Mouse (Mus musculus) forebrain, embryonic 15.5 days (tissue): Measurements from ENCODE around the gene Akap7. TPM values are rescaled to one million over a fixed set of nuclear protein-coding genes. Genes with fewer than 3 reads are reported as not detected.

Experiments
- ATAC-seq: fragments of 200-750 bp; cut with Nextera tagmentation; replicated peaks from 2 replicates; pipeline ENCODE4 v1.8.0; 2017; ENCODE audit warnings: mild to moderate bottlenecking, moderate TSS enrichment, moderate library complexity
- H3K27ac ChIP-seq: fragments of 300-500 bp; sonication (generic); replicated peaks from 2 replicates; pipeline ENCODE4 v1.5.1; 2015; ENCODE audit warnings: mild to moderate bottlenecking, inconsistent platforms
- H3K27me3 ChIP-seq: fragments of 300-500 bp; sonication (generic); 2 replicates; pipeline ENCODE4 v1.6.1; 2015; ENCODE audit warnings: inconsistent platforms
- H3K36me3 ChIP-seq: fragments of 300-500 bp; sonication (generic); 2 replicates; pipeline ENCODE4 v1.6.1; 2015; ENCODE audit warnings: mild to moderate bottlenecking, inconsistent platforms
- H3K4me1 ChIP-seq: fragments of 300-500 bp; sonication (generic); 2 replicates; pipeline ENCODE4 v1.6.1; 2015; ENCODE audit warnings: inconsistent platforms
- H3K4me2 ChIP-seq: fragments of 300-500 bp; sonication (generic); replicated peaks from 2 replicates; pipeline ENCODE4 v1.6.1; 2015; ENCODE audit warnings: mild to moderate bottlenecking, inconsistent platforms
- H3K4me3 ChIP-seq: fragments of 300-500 bp; sonication (generic); 2 replicates; pipeline ENCODE4 v1.5.1; 2015; ENCODE audit warnings: mild to moderate bottlenecking, inconsistent platforms
- H3K9ac ChIP-seq: fragments of 300-500 bp; sonication (generic); replicated peaks from 2 replicates; pipeline ENCODE4 v1.6.1; 2015; ENCODE audit warnings: mild to moderate bottlenecking, inconsistent platforms
- H3K9me3 ChIP-seq: fragments of 300-500 bp; sonication (generic); 2 replicates; pipeline ENCODE4 v1.6.1; 2016; ENCODE audit warnings: inconsistent platforms
- WGBS: fragments of 180-500 bp; shearing (Covaris S2); methylation state at CpG from one replicate; pipeline ENCODE4 v1.1.7; 2015; ENCODE audit warnings: mixed read lengths; 5-methylcytosine and 5-hydroxymethylcytosine counted together
- polyA plus RNA-seq: library from polyadenylated mRNA; unstranded; fragments of >200 nt; fragmentation: Nextera tagmentation; extraction: Ambion mirVana; gene quantifications from 2 replicates; pipeline ENCODE4 v1.2.1, GENCODE M21; 2015

Akap7 gene
- polyA plus RNA-seq, 1 experiment from 2014 or later: 28.3 TPM

- peak overlapping the region; percentile 80 for H3K27ac ChIP-seq
- H3K9me3 ChIP-seq: no peaks in the 10 kb centered on the region
- peak; percentile 18 for ATAC-seq
- 38% methylated on average over 8 of the region's 8 CpGs for WGBS
- peaks cover 7% of the 10 kb centered on the region; the same call in 1 of the 2 replicates for H3K4me1 ChIP-seq
- H3K27me3 ChIP-seq: no peaks in the 10 kb centered on the region
- peak overlapping the region; percentile 89; the same call in 1 of the 2 replicates for H3K9ac ChIP-seq
- peak overlapping the region; percentile 58 for H3K4me2 ChIP-seq
- H3K4me3 ChIP-seq: peak overlapping the region; percentile 87
- no peaks in the 10 kb centered on the region for H3K36me3 ChIP-seq
Observed at GRCm38 (mm10) chr10:25296286-25296656, 11.4 kb downstream of the Akap7 start.

- no peak overlapping the region for H3K9ac ChIP-seq
- H3K9me3 ChIP-seq: no peaks in the 10 kb centered on the region
- peaks cover 7% of the 10 kb centered on the region; the same call in 1 of the 2 replicates for H3K4me1 ChIP-seq
- 72% methylated on average over 9 of the region's 9 CpGs for WGBS
- H3K27ac ChIP-seq: no peak overlapping the region
- no peak overlapping the region for H3K4me2 ChIP-seq
- H3K36me3 ChIP-seq: no peaks in the 10 kb centered on the region
- no peaks in the 10 kb centered on the region for H3K27me3 ChIP-seq
- ATAC-seq: no peak
- H3K4me3 ChIP-seq: no peak overlapping the region
Observed at GRCm38 (mm10) chr10:25295836-25296235, 11.8 kb downstream of the Akap7 start.

GRCm38 (mm10) chr10:25294999-25295398 is 12.7 kb downstream of the Akap7 start:
- Histone ChIP-seq H3K9ac (no peak overlapping the region), H3K36me3 (no peaks in the 10 kb centered on the region), H3K27ac (no peak overlapping the region), H3K4me3 (no peak overlapping the region), H3K4me2 (no peak overlapping the region), H3K9me3 (no peaks in the 10 kb centered on the region), H3K27me3 (no peaks in the 10 kb centered on the region), H3K4me1 (peaks cover 7% of the 10 kb centered on the region; the same call in 1 of the 2 replicates)
- WGBS: 85% methylated on average over 7 of the region's 7 CpGs
- ATAC-seq: no peak

GRCm38 (mm10) chr10:25293796-25294195 is 13.9 kb downstream of the Akap7 start:
- H3K9me3 ChIP-seq: no peaks in the 10 kb centered on the region
- no peak overlapping the region for H3K4me3 ChIP-seq
- H3K9ac ChIP-seq: no peak overlapping the region
- no peak overlapping the region for H3K4me2 ChIP-seq
- WGBS: 95% methylated on average over 3 of the region's 3 CpGs
- H3K27ac ChIP-seq: no peak overlapping the region
- H3K27me3 ChIP-seq: no peaks in the 10 kb centered on the region
- H3K36me3 ChIP-seq: no peaks in the 10 kb centered on the region
- no peak for ATAC-seq
- peaks cover 7% of the 10 kb centered on the region; the same call in 1 of the 2 replicates for H3K4me1 ChIP-seq

- Histone ChIP-seq H3K4me2 (no peak overlapping the region), H3K9ac (no peak overlapping the region), H3K4me1 (no peaks in the 10 kb centered on the region), H3K27ac (no peak overlapping the region), H3K4me3 (no peak overlapping the region), H3K36me3 (no peaks in the 10 kb centered on the region), H3K27me3 (no peaks in the 10 kb centered on the region), H3K9me3 (no peaks in the 10 kb centered on the region)
- ATAC-seq: no peak
- WGBS: 83% methylated on average over 4 of the region's 4 CpGs
Observed at GRCm38 (mm10) chr10:25291053-25291452, 16.6 kb downstream of the Akap7 start.

GRCm38 (mm10) chr10:25285100-25285811 is 22.4 kb downstream of the Akap7 start:
- 86% methylated on average over 11 of the region's 11 CpGs for WGBS
- H3K27ac ChIP-seq: no peak overlapping the region
- no peaks in the 10 kb centered on the region for H3K36me3 ChIP-seq
- H3K27me3 ChIP-seq: no peaks in the 10 kb centered on the region
- H3K4me3 ChIP-seq: no peak overlapping the region
- no peak overlapping the region for H3K9ac ChIP-seq
- no peak overlapping the region for H3K4me2 ChIP-seq
- no peak for ATAC-seq
- H3K9me3 ChIP-seq: no peaks in the 10 kb centered on the region
- H3K4me1 ChIP-seq: 0 out of 2 replicates have a peak, but pooled peaks cover 2% of the 10 kb centered on the region

GRCm38 (mm10) chr10:25284427-25285099 is 23.1 kb downstream of the Akap7 start:
- Histone ChIP-seq H3K27ac (no peak overlapping the region), H3K9ac (no peak overlapping the region), H3K4me2 (no peak overlapping the region), H3K9me3 (no peaks in the 10 kb centered on the region), H3K36me3 (no peaks in the 10 kb centered on the region), H3K27me3 (no peaks in the 10 kb centered on the region), H3K4me1 (peaks cover 7% of the 10 kb centered on the region; the same call in 1 of the 2 replicates), H3K4me3 (no peak overlapping the region)
- WGBS: 96% methylated on average over 8 of the region's 8 CpGs
- no peak for ATAC-seq

- Histone ChIP-seq H3K9ac (no peak overlapping the region), H3K27me3 (no peaks in the 10 kb centered on the region), H3K36me3 (no peaks in the 10 kb centered on the region), H3K4me3 (no peak overlapping the region), H3K4me2 (no peak overlapping the region), H3K9me3 (no peaks in the 10 kb centered on the region), H3K27ac (no peak overlapping the region), H3K4me1 (peaks cover 10% of the 10 kb centered on the region; the same call in 1 of the 2 replicates)
- WGBS: 85% methylated on average over 7 of the region's 7 CpGs
- no peak for ATAC-seq
Observed at GRCm38 (mm10) chr10:25283397-25283796, 24.3 kb downstream of the Akap7 start.

- H3K27me3 ChIP-seq: no peaks in the 10 kb centered on the region
- H3K9ac ChIP-seq: no peak overlapping the region
- no peak for ATAC-seq
- H3K9me3 ChIP-seq: no peaks in the 10 kb centered on the region
- no peak overlapping the region for H3K27ac ChIP-seq
- H3K4me3 ChIP-seq: no peak overlapping the region
- no peaks in the 10 kb centered on the region for H3K36me3 ChIP-seq
- 40% methylated on average over 5 of the region's 5 CpGs for WGBS
- H3K4me1 ChIP-seq: peaks cover 10% of the 10 kb centered on the region; the same call in 1 of the 2 replicates
- no peak overlapping the region for H3K4me2 ChIP-seq
Observed at GRCm38 (mm10) chr10:25280141-25280540, 27.5 kb downstream of the Akap7 start.

- ATAC-seq: no peak
- H3K4me2 ChIP-seq: no peak overlapping the region
Observed at GRCm38 (mm10) chr10:25279406-25279805, 28.3 kb downstream of the Akap7 start.

GRCm38 (mm10) chr10:25275492-25275891 is 32.2 kb downstream of the Akap7 start:
- Histone ChIP-seq H3K4me1 (peaks cover 10% of the 10 kb centered on the region; the same call in 1 of the 2 replicates), H3K4me2 (no peak overlapping the region), H3K9ac (no peak overlapping the region), H3K36me3 (no peaks in the 10 kb centered on the region), H3K27ac (no peak overlapping the region), H3K4me3 (no peak overlapping the region), H3K27me3 (no peaks in the 10 kb centered on the region), H3K9me3 (no peaks in the 10 kb centered on the region)
- 82% methylated on average over 7 of the region's 7 CpGs for WGBS
- ATAC-seq: no peak

More at GRCm38 (mm10) chr10:25279406-25279805, 28.3 kb downstream of the Akap7 start:
- no peak overlapping the region for H3K27ac ChIP-seq
- H3K4me3 ChIP-seq: no peak overlapping the region
- H3K4me1 ChIP-seq: peaks cover 10% of the 10 kb centered on the region; the same call in 1 of the 2 replicates
- 27% methylated on average over 3 of the region's 3 CpGs for WGBS
- no peaks in the 10 kb centered on the region for H3K27me3 ChIP-seq
- H3K9ac ChIP-seq: no peak overlapping the region
- H3K36me3 ChIP-seq: no peaks in the 10 kb centered on the region
- H3K9me3 ChIP-seq: no peaks in the 10 kb centered on the region

- no peaks in the 10 kb centered on the region for H3K36me3 ChIP-seq
- H3K27me3 ChIP-seq: no peaks in the 10 kb centered on the region
- 89% methylated on average over 26 of the region's 26 CpGs for WGBS
- H3K4me3 ChIP-seq: no peak overlapping the region
- ATAC-seq: no peak
- no peak overlapping the region for H3K27ac ChIP-seq
- H3K9me3 ChIP-seq: no peaks in the 10 kb centered on the region
- H3K4me1 ChIP-seq: peaks cover 5% of the 10 kb centered on the region; the same call in 1 of the 2 replicates
- no peak overlapping the region for H3K4me2 ChIP-seq
- no peak overlapping the region for H3K9ac ChIP-seq
Observed at GRCm38 (mm10) chr10:25274621-25275330, 32.9 kb downstream of the Akap7 start.
